Mouse (Mus musculus) MEL-GATA-1-ER (cell line): Measurements from ENCODE around the gene Zbtb7b.
A peak's percentile ranks its signal among the peaks of the same experiment; 100 is the strongest.
"Not testable (repeated sequence)": the region's sequence is repeated elsewhere in the genome, so short reads cannot be mapped to it uniquely, and the experiment has no call there.

Experiments used
- DNase-seq: peaks from one replicate; pipeline ENCODE4 v3.0.0-alpha.2; 2012; ENCODE audit warnings: low read depth; ENCODE audit errors: extremely low read depth

The Zbtb7b gene

GRCm38 (mm10) chr3:89394006-89394893 is at the start of gene Zbtb7b:
Gene Zbtb7b (minus strand): TSS chr3:89394776.
- peak; percentile 74 for DNase-seq

- DNase-seq: no peak
These were observed 46.1 kb upstream of the Zbtb7b start for GRCm38 (mm10) chr3:89440691-89441090.

DNA sequence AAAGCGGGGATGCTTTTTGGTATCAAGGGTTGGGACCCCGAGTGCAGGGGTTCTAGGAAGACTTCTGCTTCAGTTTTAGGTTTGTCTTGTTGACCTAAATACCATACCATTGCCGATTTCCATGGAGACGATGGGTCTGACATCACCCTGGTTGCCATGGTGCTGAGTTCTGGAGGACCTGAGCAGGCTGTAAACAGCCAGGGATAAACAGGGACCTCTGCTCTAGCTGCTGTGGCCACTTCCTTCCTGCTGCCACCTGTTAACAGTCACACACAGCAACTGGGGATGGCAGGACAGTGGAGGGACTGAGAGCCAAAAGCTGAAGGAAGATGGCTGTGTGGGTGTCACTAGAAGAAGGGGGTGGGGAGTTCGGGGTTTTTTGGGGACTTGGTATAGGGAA is 42.7 kb upstream of the Zbtb7b start:
- DNase-seq: no peak

DNA sequence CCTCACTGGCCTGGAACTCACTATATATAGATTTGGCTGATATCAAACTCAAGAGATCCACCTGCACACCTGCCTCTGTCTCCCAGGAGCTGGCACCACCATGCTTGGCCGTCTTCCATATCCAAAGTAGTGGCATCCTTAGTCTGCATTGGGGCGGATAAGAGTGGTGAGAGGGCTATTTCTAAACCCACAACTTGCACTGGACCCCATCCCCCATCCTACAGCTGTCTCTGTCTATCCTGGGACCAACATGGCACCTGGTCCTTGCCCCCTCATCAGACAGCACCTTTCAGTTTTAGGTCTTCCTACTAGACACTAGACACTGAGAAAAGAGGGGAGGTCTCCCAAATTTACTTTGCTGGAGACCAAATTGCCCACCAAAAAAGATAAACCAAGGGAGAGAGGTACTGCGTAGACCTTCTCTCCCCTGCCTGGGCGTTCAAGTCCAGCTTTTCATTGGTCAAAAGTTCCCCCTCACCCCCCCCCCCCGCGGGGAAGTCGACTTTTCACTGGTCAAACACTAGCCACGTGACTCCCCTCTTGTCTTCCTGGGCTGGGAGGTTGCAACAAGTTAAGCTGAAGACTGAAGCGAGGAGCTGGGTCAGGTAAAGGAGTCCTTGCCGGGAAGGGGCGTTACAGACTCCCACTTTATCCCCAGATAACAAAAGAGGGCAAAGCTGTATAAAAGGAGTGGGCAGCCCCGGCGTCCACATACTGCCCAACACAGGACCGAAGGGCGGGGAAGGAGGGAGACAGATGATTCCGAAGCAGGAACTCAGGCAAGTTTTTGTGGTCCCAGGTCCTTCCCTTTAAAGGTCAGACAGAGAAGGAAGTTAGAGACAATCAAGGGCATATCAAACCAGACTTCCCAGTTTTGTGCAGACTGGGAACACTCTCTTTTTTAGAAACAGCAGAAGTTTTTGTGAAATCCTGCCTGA is 41.9 kb upstream of the Zbtb7b start, which contains the start of gene Pbxip1:
TSS of gene Pbxip1 (plus strand) at position 531 of the 938 bp plus-strand sequence.
- DNase-seq: peak; percentile 85

DNA sequence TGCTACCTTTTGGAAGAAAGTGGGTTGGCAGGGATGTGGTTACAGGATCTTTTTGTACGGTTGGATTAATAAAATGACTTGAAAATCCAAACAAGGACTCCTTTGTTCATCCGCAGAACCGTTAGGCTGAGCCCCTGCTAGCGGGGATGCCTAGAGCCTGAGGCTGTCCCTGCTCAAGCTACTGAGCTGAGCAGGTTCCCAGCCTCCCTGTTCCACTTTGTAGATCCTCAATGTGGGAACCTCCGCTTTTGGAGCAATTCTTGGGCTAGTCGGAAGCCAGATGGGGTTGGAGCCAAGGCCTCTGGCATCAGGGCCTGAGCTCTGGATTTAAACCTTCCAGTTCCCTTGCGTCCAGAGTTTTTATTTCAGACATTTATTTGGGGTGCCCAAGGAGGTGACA is 40.5 kb upstream of the Zbtb7b start:
- no peak for DNase-seq

DNA sequence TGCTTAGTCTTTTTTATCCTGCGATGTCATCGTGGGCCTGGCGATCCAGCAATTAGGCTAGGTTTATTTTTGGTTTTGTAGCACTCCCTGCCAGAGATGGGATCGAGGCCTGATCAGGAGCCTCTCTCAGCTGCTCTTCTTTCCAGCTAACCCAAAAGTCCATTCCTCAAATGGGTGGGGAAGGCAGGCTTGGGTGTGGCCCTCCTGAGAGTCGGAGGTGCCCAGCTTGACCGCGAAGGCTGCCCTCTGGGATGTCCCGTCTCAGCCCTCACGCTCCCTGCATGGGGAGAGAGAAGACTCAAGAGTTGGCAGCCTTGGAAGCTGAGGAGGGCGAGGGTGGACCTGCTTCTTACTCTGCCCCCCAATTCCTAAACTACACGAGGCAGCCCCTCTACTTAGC is 40.0 kb upstream of the Zbtb7b start:
- no peak for DNase-seq

- DNase-seq: no peak
These were observed 38.0 kb upstream of the Zbtb7b start for GRCm38 (mm10) chr3:89432606-89433005.

DNA sequence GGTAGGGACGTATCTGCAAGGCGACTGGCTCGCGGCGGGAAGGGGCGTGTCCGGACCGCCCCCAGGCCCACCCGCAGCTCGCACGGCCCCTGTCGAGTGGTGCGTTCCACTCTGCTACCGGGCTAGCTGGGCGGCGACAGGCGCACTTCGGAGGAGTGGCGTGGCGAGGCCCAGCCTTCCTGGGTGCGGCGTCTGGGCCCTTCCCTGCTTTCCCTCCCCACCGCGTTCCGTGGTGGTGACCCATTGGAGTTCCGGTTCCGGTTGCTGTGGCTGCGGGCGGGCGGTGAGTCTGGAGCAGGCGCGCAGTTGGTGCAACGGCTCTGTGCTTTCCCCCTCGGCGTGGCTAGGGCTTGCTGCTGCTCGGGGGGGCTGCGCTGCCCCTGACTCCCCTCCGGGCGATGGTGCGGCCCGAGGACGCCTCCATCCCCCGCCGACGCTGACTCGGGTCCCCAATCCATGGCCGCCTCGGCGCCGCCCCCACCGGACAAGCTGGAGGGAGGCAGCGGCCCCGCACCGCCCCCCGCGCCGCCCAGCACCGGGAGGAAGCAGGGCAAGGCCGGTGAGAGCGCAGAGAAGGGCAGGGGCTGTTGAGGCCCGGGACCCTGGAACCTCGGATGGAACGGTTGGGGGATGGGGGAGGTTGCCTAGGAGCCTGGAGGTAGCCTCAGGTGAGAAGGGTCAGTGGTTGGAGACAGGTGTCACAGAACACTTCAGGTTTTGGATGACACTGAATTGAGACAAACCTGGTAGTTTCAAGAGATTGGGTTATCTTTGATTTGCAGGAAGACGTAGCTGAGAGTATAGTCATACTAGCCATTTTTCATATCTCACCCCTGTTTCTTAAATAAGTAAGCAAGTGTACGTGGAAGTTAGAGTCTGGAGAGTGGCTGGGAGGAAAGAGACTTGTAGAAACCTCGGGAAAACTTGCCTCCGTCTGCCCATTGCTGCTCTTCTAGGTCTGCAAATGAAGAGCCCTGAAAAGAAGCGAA is 35.9 kb upstream of the Zbtb7b start, which contains the start of gene Pygo2:
TSS of gene Pygo2 (plus strand) at position 44 of the 989 bp plus-strand sequence.
- peak; percentile 90 for DNase-seq

DNA sequence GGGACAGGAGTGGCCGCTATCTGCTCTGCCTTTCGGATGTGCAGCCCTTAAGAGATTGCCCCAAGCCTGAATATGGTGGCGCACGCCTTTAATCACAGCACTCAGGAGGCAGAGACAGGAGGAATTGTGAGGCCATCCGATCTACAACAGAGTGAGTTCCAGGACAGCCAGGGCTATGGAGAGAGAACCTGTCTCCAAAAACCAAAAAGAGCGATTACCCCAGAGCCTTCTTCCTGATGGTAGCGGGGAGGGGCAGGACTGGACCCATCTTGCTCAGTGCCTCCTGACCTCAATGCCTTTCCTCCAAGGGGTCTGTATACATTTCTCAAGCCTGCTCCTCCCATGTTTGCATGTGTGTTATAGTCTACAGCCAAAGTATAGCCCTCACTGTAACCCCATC is 34.4 kb upstream of the Zbtb7b start:
- DNase-seq: not testable (repeated sequence)

DNA sequence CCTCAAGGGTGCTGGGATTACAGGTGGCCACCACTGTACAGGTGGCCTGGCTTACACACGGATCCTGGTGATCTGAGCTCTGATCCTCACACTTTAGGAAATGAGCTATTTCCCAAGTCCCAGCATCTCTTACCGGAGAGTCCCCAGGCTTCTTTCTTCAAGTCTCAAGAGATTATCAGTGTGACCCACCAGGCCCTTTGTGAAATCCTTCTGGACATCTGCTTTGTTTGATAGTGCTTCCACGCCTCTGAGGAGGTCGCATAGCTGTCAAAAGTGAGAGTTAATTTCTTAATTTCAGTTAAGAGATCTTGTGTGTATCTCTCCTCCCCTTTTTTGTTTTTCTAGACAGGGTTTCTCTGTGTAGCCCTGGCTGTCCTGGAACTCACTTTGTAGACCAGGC is 31.3 kb upstream of the Zbtb7b start:
- no peak for DNase-seq

GRCm38 (mm10) chr3:89425141-89425525 is 30.6 kb upstream of the Zbtb7b start:
- DNase-seq: no peak

DNA sequence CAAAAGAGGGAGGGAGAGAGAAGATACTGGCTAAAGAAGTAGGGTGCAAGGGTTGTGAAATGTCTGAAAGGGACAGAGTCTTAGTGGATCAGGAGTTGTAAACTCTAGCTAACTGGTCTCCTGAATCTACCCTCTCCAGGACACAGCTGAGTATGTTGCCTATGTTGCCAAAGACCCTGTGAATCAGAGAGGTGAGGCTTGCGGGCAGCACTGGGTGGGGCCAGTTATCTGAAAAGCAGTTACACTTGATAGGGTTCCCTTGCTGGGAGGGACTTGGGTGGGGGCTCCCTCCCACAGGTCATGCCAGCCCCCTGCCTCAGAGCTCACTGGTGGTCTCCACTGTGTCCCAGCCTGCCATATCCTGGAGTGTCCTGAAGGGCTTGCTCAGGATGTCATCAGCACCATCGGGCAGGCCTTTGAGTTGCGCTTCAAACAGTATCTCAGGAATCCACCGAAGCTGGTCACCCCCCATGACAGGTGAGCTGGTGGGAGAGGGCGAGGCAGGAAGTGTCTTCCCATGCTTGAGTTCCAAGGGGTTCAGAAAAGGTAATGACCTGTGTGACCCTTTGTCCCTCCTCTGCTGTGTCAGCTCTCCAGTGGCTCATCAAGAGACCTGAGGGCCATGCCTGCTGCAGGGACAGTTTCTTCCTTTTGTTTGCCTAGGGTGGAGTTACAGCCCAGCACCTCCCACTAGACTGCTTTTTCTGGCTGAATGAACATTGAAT is 30.0 kb upstream of the Zbtb7b start:
- no peak for DNase-seq

DNA sequence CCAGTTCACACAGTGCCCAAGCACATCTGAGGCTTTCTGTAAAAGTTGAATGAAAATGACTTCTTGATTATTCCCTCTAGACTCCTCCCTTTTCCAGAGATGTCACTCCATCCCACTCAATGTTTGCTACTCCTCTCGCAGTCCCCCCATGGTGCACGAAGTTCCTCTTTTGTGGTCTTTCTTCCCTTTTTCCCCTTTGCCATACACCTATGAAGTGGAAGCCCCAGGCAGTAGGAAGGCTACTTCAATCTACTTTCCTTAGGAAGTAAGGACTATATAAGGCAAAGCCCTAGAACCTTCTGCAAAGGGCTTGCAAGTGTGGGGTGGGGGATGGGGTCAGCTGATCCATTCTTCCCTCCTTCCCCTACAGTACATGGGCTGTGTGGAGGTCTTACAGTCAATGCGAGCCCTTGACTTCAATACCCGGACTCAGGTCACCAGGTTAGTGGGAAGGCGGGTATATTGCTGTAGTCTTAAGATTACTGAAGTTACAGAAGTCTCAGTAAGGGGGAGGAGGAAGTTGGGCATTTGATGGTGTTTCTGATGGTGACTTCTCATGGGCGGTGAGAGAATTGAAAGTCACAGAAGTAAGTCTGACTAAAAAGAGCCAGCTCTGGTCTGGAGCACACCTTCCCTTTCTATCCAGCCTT is 28.1 kb upstream of the Zbtb7b start:
- peak; percentile 74 for DNase-seq

DNA sequence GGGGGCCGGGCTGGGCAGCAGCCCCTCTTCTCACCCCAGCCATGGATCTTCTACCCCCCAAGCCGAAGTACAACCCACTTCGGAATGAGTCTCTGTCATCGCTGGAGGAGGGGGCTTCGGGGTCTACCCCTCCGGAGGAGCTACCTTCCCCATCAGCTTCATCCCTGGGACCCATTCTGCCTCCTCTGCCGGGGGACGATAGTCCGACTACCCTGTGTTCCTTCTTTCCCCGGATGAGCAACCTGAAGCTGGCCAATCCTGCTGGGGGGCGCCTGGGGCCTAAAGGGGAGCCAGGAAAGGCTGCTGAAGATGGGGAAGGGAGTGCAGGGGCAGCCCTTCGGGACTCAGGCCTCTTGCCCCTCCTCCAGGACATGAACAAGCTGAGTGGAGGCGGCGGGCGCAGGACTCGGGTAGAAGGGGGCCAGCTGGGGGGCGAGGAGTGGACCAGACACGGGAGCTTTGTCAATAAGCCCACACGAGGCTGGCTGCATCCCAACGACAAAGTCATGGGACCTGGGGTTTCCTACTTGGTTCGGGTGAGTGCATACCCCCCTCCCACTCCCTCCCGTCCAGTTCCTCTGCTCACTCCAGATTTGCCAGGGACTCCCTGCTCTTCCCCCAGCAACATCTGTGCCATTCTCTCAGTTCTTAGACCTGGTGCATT is 27.4 kb upstream of the Zbtb7b start:
- no peak for DNase-seq

DNA sequence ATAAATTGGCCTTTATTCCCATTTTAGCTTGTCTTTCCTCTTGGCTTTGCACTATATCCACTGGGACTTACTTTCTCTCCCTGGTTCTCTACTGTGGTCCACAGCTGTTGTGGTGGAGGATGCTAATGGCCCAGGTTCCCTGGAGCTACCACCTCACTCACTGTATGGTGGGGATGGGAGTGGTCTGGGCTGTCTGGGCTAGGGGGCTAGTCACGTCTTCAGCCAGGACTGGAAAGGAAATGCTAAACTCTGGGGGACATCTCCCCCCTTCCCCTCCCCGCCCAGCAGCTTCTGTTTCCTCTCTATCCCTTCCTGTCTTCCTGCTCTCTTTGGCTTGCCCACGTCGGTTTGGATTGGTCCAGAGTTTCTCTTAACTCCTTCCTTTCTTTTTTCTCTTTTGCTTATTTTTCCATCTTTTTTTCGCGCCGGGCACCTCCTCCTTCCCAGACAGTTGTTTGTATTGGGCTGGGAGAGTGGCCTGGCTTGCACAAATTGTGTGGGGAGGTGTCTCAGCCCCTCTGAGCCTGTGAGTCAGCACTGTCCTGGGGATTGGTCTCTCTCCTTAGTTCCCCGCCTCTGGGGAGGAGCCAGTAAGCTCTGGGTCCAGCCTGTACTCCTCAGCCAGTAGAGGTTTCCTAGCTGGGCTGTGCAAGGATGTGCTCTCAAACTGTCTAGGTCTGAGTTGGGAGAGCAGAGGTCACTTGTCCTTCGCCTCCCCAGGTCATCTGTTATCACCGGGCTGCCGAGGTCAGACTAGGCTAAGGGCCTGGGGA is 26.6 kb upstream of the Zbtb7b start:
- peak; percentile 83 for DNase-seq

DNA sequence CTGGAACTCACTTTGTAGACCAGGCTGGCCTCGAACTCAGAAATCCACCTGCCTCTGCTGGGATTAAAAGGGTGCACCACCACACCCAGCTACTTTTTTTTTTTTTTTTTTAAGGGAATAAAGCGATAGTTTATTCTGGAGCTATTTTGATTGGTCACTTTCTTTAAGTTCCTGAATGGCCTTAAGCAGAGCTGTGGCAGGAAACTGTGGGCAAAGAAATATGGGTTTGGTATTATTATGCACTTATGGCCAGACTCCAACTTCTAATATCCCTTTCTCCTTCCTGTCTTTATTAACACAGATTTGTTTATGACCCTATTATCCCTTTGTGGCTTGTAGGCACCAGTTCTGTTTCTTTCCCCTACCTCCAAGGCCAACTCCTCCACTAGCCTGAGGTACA is 25.8 kb upstream of the Zbtb7b start:
- DNase-seq: no peak

GRCm38 (mm10) chr3:89419981-89420380 is 25.4 kb upstream of the Zbtb7b start:
- DNase-seq: peak; percentile 20

GRCm38 (mm10) chr3:89419571-89419970 is 25.0 kb upstream of the Zbtb7b start:
- DNase-seq: no peak
